Mouse (Mus musculus): ENCODE data around the gene Prr36. TPM values are rescaled to one million over a fixed set of nuclear protein-coding genes. Genes with fewer than 3 reads are reported as not detected.

Gene Prr36
- 0.47 and 0.64 TPM in 2 replicates for polyA plus RNA-seq (2012; rRNA removed)

DNA sequence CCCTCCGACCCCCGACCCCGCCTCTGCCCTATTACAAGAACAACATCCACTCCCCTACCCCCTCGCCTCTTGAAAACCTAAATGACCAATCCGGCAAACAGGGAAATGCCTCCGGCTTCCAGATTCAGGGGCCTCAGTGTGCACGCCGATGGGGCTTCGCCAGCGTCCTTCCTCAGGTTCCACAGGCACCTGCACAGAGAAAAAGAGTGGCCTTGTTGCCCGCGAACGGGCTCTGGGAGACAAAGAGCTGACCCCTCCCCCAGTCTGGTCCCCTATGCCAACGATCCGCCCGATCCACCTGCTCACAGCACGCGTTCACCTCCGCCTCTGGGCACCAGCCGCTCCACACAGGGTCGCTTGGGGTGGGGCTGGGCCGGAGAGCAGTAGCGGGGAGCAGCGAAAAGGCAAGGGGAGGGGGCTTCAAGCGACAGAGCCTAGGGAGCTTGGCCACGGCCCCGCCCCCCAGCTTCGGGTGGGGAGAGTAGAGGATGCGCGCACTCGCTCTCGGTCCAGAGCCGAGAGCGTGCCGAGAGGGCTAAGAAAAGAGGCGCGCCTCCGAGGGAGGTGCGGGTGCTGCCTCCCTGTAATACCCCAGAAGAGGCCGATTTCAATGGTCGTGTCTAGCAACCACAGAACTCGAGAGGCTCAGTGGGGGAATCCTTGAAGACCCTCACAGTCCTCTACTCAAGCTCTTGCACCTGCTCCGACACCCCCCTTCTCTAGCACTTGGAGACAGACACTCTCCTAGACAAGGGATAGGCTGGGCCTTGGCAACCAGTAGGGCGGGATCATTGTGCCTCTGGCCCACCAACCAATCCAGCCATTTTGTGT lies at the start of gene Prr36:
TSS of gene Prr36 (minus strand) at position 669 of the 831 bp plus-strand sequence.
- peaks cover 31% of the 10 kb centered on the region for H3K4me1 ChIP-seq (replicated peaks; ENCODE audit: control insufficient read depth, insufficient read depth, low read length)

DNA sequence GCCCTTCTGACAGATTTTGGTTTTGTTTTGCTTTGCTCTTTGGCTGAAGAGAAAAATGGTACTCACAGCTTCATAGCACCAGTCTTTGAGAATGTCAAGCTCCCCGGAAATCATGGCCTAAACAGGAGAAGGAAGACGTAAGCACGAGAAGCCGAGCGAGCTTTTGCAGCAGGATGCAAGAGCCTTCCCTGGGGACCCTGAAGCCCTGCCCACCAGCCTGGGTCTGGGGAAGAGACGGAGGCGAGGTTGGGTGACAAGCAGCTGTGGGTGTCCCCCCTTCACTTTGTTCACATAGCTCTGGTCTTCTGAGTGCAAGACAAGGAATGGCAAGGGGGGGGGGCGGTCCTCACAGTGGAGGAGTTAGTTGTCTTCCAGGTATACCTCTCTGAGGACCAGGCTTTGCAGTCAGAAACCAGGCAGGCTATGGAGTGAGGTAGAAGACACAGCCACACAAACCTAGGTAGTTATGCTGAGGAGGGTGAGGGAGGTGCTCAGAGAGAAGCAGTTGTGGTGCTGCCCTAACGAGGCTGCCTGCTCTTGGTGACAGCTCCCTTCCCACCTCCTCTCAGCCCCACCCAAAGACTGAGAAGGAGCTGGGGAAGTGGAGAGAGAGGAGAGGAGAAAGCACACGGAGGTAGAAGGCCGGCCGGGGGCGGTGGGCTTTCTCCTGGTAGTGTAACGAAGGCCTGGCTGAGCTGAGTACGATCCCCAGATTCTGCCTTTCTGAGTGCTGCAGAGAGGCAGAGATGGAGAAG lies 48.1 kb upstream of the Prr36 start:
- Histone ChIP-seq H3K27me3 (ENCODE audit: control insufficient read depth, insufficient read depth, low read length) (no peaks in the 10 kb centered on the region), H3K4me1 (replicated peaks; ENCODE audit: control insufficient read depth, insufficient read depth, low read length) (no peaks in the 10 kb centered on the region), H3K36me3 (ENCODE audit: control insufficient read depth, insufficient read depth, low read length) (peaks cover 50% of the 10 kb centered on the region), H3K4me3 (ENCODE audit: control insufficient read depth, insufficient read depth, low read length) (no peak overlapping the region), H3K27ac (ENCODE audit: control insufficient read depth, insufficient read depth, low read length) (no peak overlapping the region)
- DNase-seq = no peak
- TF ChIP-seq POLR2A (IDR thresholded peaks at IDR 0.05; ENCODE audit: control insufficient read depth, extremely low read depth, insufficient read depth, low read length, poor library complexity) (no peak), CTCF (IDR thresholded peaks at IDR 0.05; ENCODE audit: borderline replicate concordance, control insufficient read depth, extremely low read depth, insufficient read depth, low read length, poor library complexity) (no peak)
- 94% methylated on average over 15 of the region's 15 CpGs for WGBS

More for the DNA sequence above, at the start of gene Prr36:
- Histone ChIP-seq H3K27ac (ENCODE audit: control insufficient read depth, insufficient read depth, low read length) (no peak within 1 kb of the TSS), H3K36me3 (ENCODE audit: control insufficient read depth, insufficient read depth, low read length) (no peaks in the 10 kb centered on the region), H3K4me3 (ENCODE audit: control insufficient read depth, insufficient read depth, low read length) (peak within 1 kb of the TSS; percentile 12), H3K27me3 (ENCODE audit: control insufficient read depth, insufficient read depth, low read length) (peaks cover 10% of the 10 kb centered on the region; the same call in 1 of the 2 replicates)
- WGBS = 5% methylated on average over 44 of the region's 44 CpGs
- TF ChIP-seq POLR2A (IDR thresholded peaks at IDR 0.05; ENCODE audit: control insufficient read depth, extremely low read depth, insufficient read depth, low read length, poor library complexity) (no peak), CTCF (IDR thresholded peaks at IDR 0.05; ENCODE audit: borderline replicate concordance, control insufficient read depth, extremely low read depth, insufficient read depth, low read length, poor library complexity) (no peak)
- no peak for DNase-seq

GRCm38 (mm10) chr8:4263105-4263791 lies 46.0 kb upstream of the Prr36 start:
- no peak for DNase-seq
- H3K27me3 ChIP-seq (ENCODE audit: control insufficient read depth, insufficient read depth, low read length) = no peaks in the 10 kb centered on the region
- H3K4me1 ChIP-seq (replicated peaks; ENCODE audit: control insufficient read depth, insufficient read depth, low read length) = peaks cover 4% of the 10 kb centered on the region
- H3K36me3 ChIP-seq (ENCODE audit: control insufficient read depth, insufficient read depth, low read length) = peaks cover 35% of the 10 kb centered on the region
- WGBS = 79% methylated on average over 8 of the region's 8 CpGs
- H3K27ac ChIP-seq (ENCODE audit: control insufficient read depth, insufficient read depth, low read length) = no peak overlapping the region
- H3K4me3 ChIP-seq (ENCODE audit: control insufficient read depth, insufficient read depth, low read length) = no peak overlapping the region
- TF ChIP-seq POLR2A (IDR thresholded peaks at IDR 0.05; ENCODE audit: control insufficient read depth, extremely low read depth, insufficient read depth, low read length, poor library complexity) = no peak
- TF ChIP-seq CTCF (IDR thresholded peaks at IDR 0.05; ENCODE audit: borderline replicate concordance, control insufficient read depth, extremely low read depth, insufficient read depth, low read length, poor library complexity) = no peak

GRCm38 (mm10) chr8:4259805-4260170 lies 42.5 kb upstream of the Prr36 start:
- H3K36me3 ChIP-seq (ENCODE audit: control insufficient read depth, insufficient read depth, low read length) = peaks cover 3% of the 10 kb centered on the region; the same call in 1 of the 2 replicates
- no peak overlapping the region for H3K4me3 ChIP-seq (ENCODE audit: control insufficient read depth, insufficient read depth, low read length)

DNA sequence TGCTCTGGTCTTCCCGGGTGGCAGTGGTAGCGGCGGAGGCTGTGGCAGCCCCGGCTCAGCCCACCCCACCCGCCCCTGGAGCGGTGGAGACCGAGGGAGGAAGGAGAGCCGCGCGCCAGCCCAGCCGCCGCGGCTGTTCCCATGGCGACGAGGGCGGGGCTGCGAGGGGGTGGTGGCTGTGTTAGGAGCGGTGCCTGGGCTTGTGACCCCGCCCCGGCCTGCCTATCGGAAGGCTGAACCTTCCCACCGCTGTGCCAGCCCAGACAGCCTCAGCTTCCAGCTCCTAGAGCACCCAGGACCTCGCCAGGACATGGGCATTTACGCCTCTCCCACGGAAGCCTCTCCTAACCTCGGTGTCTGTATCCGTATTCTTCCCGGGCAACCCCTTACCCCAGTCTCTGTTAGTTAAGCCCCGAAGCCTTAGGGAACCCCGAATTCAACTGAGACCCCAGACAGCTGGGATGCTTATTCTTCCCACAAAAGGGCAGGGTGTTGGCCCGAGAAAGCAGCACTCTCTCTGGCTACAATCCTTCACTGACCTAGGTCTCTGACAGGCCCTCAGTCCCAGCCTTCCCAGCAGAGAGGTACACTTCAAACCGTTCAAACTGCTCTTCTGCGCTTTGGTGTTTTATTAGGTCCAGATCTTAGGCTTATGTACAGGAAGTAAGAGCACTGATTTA lies 42.0 kb upstream of the Prr36 start, which contains the start of gene Ctxn1:
TSS of gene Ctxn1 (minus strand) at position 150 of the 680 bp plus-strand sequence.
- no peak within 1 kb of the TSS for H3K27ac ChIP-seq (ENCODE audit: control insufficient read depth, insufficient read depth, low read length)
- WGBS = 13% methylated on average over 33 of the region's 33 CpGs
- DNase-seq = peak; percentile 98

More at GRCm38 (mm10) chr8:4259805-4260170, 42.5 kb upstream of the Prr36 start:
- no peak for DNase-seq
- TF ChIP-seq CTCF (IDR thresholded peaks at IDR 0.05; ENCODE audit: borderline replicate concordance, control insufficient read depth, extremely low read depth, insufficient read depth, low read length, poor library complexity) (no peak), POLR2A (IDR thresholded peaks at IDR 0.05; ENCODE audit: control insufficient read depth, extremely low read depth, insufficient read depth, low read length, poor library complexity) (no peak)
- H3K27me3 ChIP-seq (ENCODE audit: control insufficient read depth, insufficient read depth, low read length) = no peaks in the 10 kb centered on the region
- H3K4me1 ChIP-seq (replicated peaks; ENCODE audit: control insufficient read depth, insufficient read depth, low read length) = peaks cover 4% of the 10 kb centered on the region
- 94% methylated on average over 4 of the region's 4 CpGs for WGBS
- no peak overlapping the region for H3K27ac ChIP-seq (ENCODE audit: control insufficient read depth, insufficient read depth, low read length)

More for the DNA sequence above, 42.0 kb upstream of the Prr36 start, which contains the start of gene Ctxn1:
- peak within 1 kb of the TSS; percentile 54 for H3K4me3 ChIP-seq (ENCODE audit: control insufficient read depth, insufficient read depth, low read length)
- H3K27me3 ChIP-seq (ENCODE audit: control insufficient read depth, insufficient read depth, low read length) = no peaks in the 10 kb centered on the region
- TF ChIP-seq CTCF (IDR thresholded peaks at IDR 0.05; ENCODE audit: borderline replicate concordance, control insufficient read depth, extremely low read depth, insufficient read depth, low read length, poor library complexity) (no peak), POLR2A (IDR thresholded peaks at IDR 0.05; ENCODE audit: control insufficient read depth, extremely low read depth, insufficient read depth, low read length, poor library complexity) (no peak)
- H3K4me1 ChIP-seq (replicated peaks; ENCODE audit: control insufficient read depth, insufficient read depth, low read length) = peaks cover 4% of the 10 kb centered on the region
- no peaks in the 10 kb centered on the region; the same call in 1 of the 2 replicates for H3K36me3 ChIP-seq (ENCODE audit: control insufficient read depth, insufficient read depth, low read length)
